Mouse (Mus musculus): ENCODE measurements around the gene Dmap1. TPM values are rescaled to one million over a fixed set of nuclear protein-coding genes. Genes with fewer than 3 reads are reported as not detected.
A peak's percentile ranks its signal among the peaks of the same experiment; 100 is the strongest.

Gene Dmap1
- polyA plus RNA-seq, 1 experiment from 2014 or later = 46.6 TPM

GRCm38 (mm10) chr4:117672042-117672441, 10.0 kb downstream of the Dmap1 start:
- ATAC-seq (replicated peaks; ENCODE audit: low FRiP score, low read depth) = peak; percentile 29; the same call in 1 of the 2 replicates
- peaks cover 33% of the 10 kb centered on the region for H3K36me3 ChIP-seq (ENCODE audit: insufficient read depth, low read length)
- H3K27me3 ChIP-seq (ENCODE audit: insufficient read depth, low read length) = no peaks in the 10 kb centered on the region
- no peak overlapping the region for H3K27ac ChIP-seq
- TF ChIP-seq CTCF (IDR thresholded peaks at IDR 0.05; ENCODE audit: low read depth) = no peak
- DNase-seq (ENCODE audit: low spot score) = peak; percentile 32
- no peak overlapping the region for H3K9ac ChIP-seq (ENCODE audit: low read depth, low read length)
- H3K4me1 ChIP-seq (replicated peaks; ENCODE audit: insufficient read depth, low read length) = no peaks in the 10 kb centered on the region
- H3K4me3 ChIP-seq (replicated peaks; ENCODE audit: low read depth, low read length) = no peak overlapping the region
- no peaks in the 10 kb centered on the region for H3K9me3 ChIP-seq (replicated peaks; ENCODE audit: low read length)
- no peak overlapping the region for H3K4me2 ChIP-seq (ENCODE audit: low read length)
- WGBS = 28% methylated on average over 9 of the region's 9 CpGs

DNA sequence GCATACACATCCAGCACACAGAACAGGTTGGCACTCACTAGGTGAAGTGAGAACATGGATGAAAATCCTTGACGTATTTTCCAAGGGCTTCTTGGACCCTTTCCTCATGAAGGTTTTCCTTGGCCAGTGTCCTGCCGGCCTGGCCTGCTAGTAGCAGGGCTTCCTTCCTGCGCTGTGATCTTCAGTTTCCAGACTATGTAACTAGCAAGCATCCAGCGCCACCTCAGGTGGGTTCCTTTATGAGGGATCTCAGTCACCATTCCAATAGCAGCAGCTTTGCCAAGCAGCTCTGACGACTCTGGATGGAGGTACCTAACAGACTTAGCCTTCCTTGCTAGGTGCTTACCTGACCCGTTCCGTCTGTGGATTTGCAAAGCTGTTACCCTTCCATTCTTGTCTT, 12.2 kb downstream of the Dmap1 start:
- Histone ChIP-seq H3K27me3 (ENCODE audit: insufficient read depth, low read length) (no peaks in the 10 kb centered on the region), H3K36me3 (ENCODE audit: insufficient read depth, low read length) (peaks cover 15% of the 10 kb centered on the region), H3K27ac (no peak overlapping the region), H3K4me3 (replicated peaks; ENCODE audit: low read depth, low read length) (no peak overlapping the region), H3K9me3 (replicated peaks; ENCODE audit: low read length) (no peaks in the 10 kb centered on the region), H3K9ac (ENCODE audit: low read depth, low read length) (no peak overlapping the region), H3K4me1 (replicated peaks; ENCODE audit: insufficient read depth, low read length) (no peaks in the 10 kb centered on the region), H3K4me2 (ENCODE audit: low read length) (no peak overlapping the region)
- TF ChIP-seq CTCF (IDR thresholded peaks at IDR 0.05; ENCODE audit: low read depth) = no peak
- 82% methylated on average over 7 of the region's 7 CpGs for WGBS
- ATAC-seq (replicated peaks; ENCODE audit: low FRiP score, low read depth) = no peak
- no peak for DNase-seq (ENCODE audit: low spot score)

DNA sequence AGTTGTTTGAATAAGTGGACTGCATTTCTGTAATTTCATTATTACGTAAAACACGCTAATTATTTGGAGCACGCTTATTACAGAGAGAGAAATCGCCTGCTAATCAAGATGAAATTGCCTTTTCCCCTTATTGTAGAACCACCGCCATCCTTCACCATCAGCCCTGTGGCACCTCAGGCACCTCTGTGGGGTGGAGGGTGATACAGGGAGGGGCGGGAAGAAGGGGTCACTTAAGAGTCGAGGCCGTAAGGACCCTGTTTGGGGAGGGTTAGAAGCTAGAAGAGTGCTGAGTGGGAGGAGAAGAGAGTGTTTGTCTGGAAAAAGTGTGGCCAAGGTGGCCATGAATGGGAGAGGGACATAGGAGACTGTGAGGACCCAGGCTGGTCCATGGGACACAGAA, 16.0 kb downstream of the Dmap1 start:
- no peak for TF ChIP-seq CTCF (IDR thresholded peaks at IDR 0.05; ENCODE audit: low read depth)
- no peaks in the 10 kb centered on the region for H3K9me3 ChIP-seq (replicated peaks; ENCODE audit: low read length)
- no peaks in the 10 kb centered on the region for H3K36me3 ChIP-seq (ENCODE audit: insufficient read depth, low read length)
- ATAC-seq (replicated peaks; ENCODE audit: low FRiP score, low read depth) (no peak), DNase-seq (ENCODE audit: low spot score) (no peak)
- no peak overlapping the region for H3K9ac ChIP-seq (ENCODE audit: low read depth, low read length)
- H3K27ac ChIP-seq = no peak overlapping the region
- H3K4me2 ChIP-seq (ENCODE audit: low read length) = no peak overlapping the region
- H3K27me3 ChIP-seq (ENCODE audit: insufficient read depth, low read length) = no peaks in the 10 kb centered on the region
- no peaks in the 10 kb centered on the region for H3K4me1 ChIP-seq (replicated peaks; ENCODE audit: insufficient read depth, low read length)
- H3K4me3 ChIP-seq (replicated peaks; ENCODE audit: low read depth, low read length) = no peak overlapping the region
- WGBS = 74% methylated on average over 8 of the region's 8 CpGs

- no peak for DNase-seq (ENCODE audit: low spot score)
- no peaks in the 10 kb centered on the region for H3K36me3 ChIP-seq (ENCODE audit: insufficient read depth, low read length)
- no peak overlapping the region for H3K4me3 ChIP-seq (replicated peaks; ENCODE audit: low read depth, low read length)
- H3K4me2 ChIP-seq (ENCODE audit: low read length) = no peak overlapping the region
- H3K9me3 ChIP-seq (replicated peaks; ENCODE audit: low read length) = no peaks in the 10 kb centered on the region
- no peaks in the 10 kb centered on the region for H3K27me3 ChIP-seq (ENCODE audit: insufficient read depth, low read length)
- no peaks in the 10 kb centered on the region for H3K4me1 ChIP-seq (replicated peaks; ENCODE audit: insufficient read depth, low read length)
- 54% methylated on average over 7 of the region's 7 CpGs for WGBS
- no peak overlapping the region for H3K27ac ChIP-seq
- H3K9ac ChIP-seq (ENCODE audit: low read depth, low read length) = no peak overlapping the region
- no peak for ATAC-seq (replicated peaks; ENCODE audit: low FRiP score, low read depth)
- no peak for TF ChIP-seq CTCF (IDR thresholded peaks at IDR 0.05; ENCODE audit: low read depth)
Observed at GRCm38 (mm10) chr4:117665531-117665930, 16.5 kb downstream of the Dmap1 start.

DNA sequence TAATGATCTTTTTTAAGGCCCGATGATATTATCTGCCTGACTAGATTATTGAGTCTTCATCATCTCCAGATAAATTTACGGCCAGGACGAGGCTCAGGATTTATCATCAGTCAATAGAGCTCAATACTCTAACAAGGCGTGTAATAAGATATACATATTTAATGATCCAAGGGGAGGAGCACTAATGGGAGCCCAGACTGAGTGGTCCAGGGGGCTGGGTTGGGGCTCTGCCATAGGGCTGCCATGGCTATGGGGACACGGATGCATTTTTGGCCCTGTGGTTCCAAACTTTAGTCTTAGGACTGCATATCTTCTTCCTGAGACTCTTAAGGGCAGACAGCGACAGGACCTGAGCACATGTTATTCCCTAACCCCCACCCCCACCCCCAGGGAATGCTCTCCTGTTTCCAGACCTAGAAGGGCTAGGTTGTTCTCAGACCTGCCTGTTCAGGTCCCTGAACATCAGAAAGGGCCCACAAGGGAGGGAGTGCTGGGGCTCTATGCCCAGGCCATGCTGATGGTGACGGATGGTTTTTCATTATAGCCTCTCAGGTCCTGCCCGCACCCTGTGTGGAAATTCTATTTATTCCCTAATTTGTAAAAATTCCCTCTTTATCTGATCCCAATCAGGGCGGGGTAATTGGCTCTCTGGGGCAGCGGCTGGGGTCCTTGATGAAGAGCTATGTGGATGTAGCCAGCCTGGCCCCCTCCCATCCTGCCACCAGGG, 17.5 kb downstream of the Dmap1 start:
- no peak for DNase-seq (ENCODE audit: low spot score)
- H3K4me2 ChIP-seq (ENCODE audit: low read length) = no peak overlapping the region
- no peak overlapping the region for H3K4me3 ChIP-seq (replicated peaks; ENCODE audit: low read depth, low read length)
- H3K27ac ChIP-seq = no peak overlapping the region
- 85% methylated on average over 10 of the region's 10 CpGs for WGBS
- H3K27me3 ChIP-seq (ENCODE audit: insufficient read depth, low read length) = no peaks in the 10 kb centered on the region
- H3K9me3 ChIP-seq (replicated peaks; ENCODE audit: low read length) = no peaks in the 10 kb centered on the region
- H3K36me3 ChIP-seq (ENCODE audit: insufficient read depth, low read length) = no peaks in the 10 kb centered on the region
- no peak overlapping the region for H3K9ac ChIP-seq (ENCODE audit: low read depth, low read length)
- no peak for TF ChIP-seq CTCF (IDR thresholded peaks at IDR 0.05; ENCODE audit: low read depth)
- ATAC-seq (replicated peaks; ENCODE audit: low FRiP score, low read depth) = no peak
- H3K4me1 ChIP-seq (replicated peaks; ENCODE audit: insufficient read depth, low read length) = no peaks in the 10 kb centered on the region

DNA sequence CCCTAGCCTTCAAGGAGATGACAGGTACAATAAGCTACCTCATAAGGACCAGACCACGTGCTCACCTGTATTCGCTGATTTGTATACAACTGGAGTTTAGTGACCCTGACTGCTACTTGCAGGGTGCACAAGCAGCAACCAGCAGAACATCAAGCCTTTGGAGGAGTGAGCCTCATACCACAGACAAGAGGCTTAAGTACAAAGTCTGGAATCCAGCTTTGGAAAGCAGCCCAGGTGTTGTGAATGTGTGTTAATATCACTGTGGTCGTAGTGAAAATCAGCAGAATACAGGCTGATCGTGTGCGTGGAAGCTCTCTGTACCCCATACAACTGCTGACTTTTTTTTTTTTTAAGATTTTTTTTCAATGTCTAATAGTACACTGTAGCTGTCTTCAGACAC, 22.1 kb downstream of the Dmap1 start:
- no peak for ATAC-seq (replicated peaks; ENCODE audit: low FRiP score, low read depth)
- Histone ChIP-seq H3K9me3 (replicated peaks; ENCODE audit: low read length) (no peaks in the 10 kb centered on the region), H3K4me1 (replicated peaks; ENCODE audit: insufficient read depth, low read length) (peaks cover 11% of the 10 kb centered on the region), H3K4me2 (ENCODE audit: low read length) (no peak overlapping the region), H3K36me3 (ENCODE audit: insufficient read depth, low read length) (no peaks in the 10 kb centered on the region), H3K4me3 (replicated peaks; ENCODE audit: low read depth, low read length) (no peak overlapping the region), H3K9ac (ENCODE audit: low read depth, low read length) (no peak overlapping the region), H3K27ac (no peak overlapping the region), H3K27me3 (ENCODE audit: insufficient read depth, low read length) (no peaks in the 10 kb centered on the region)
- DNase-seq (ENCODE audit: low spot score) = no peak
- TF ChIP-seq CTCF (IDR thresholded peaks at IDR 0.05; ENCODE audit: low read depth) = no peak
- 88% methylated on average over 5 of the region's 5 CpGs for WGBS

All from kidney, postnatal 0 days (tissue).